Mouse (Mus musculus): Measurements from ENCODE around the gene Lrrc1.

Lrrc1 gene

DNA sequence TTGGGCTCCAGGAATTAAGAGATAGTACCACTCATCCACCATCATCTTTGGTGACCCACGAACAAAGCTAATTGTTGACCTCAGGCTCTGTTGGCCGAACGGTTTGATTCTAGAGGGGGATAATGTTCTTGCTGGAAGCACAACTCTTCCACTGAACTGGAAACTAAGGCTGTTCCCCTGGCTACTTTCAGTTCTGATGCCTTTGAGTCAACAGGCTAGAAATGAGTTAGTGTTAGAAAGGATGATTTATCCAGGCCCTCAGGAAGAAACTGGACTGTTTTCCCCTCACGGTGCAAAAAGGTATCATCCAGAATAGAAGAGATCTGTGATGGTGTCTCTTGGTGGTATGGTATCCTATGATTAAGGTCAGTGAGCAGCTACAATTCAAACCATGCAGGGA is 70.1 kb downstream of the Lrrc1 start:
- no peaks in the 10 kb centered on the region for H3K9me3 ChIP-seq (ENCODE audit: low read length)
- peaks cover 24% of the 10 kb centered on the region for H3K4me1 ChIP-seq (replicated peaks; ENCODE audit: low read depth, low read length)
- H3K27me3 ChIP-seq (ENCODE audit: insufficient read depth, low read length): 0 out of 2 replicates have a peak, but pooled peaks cover 4% of the 10 kb centered on the region
- TF ChIP-seq POU5F1 (IDR thresholded peaks at IDR 0.05; ENCODE audit: borderline replicate concordance, low read length) (no peak), NANOG (IDR thresholded peaks at IDR 0.05; ENCODE audit: borderline replicate concordance, low read length) (no peak), CTCF (conservative IDR thresholded peaks at IDR 0.05; ENCODE audit: low read length) (no peak)
- H3K4me3 ChIP-seq (replicated peaks; ENCODE audit: low read length): no peak overlapping the region
- 0 out of 2 replicates have a peak, but pooled peaks cover 3% of the 10 kb centered on the region for H3K36me3 ChIP-seq (ENCODE audit: insufficient read depth, low read length)

DNA sequence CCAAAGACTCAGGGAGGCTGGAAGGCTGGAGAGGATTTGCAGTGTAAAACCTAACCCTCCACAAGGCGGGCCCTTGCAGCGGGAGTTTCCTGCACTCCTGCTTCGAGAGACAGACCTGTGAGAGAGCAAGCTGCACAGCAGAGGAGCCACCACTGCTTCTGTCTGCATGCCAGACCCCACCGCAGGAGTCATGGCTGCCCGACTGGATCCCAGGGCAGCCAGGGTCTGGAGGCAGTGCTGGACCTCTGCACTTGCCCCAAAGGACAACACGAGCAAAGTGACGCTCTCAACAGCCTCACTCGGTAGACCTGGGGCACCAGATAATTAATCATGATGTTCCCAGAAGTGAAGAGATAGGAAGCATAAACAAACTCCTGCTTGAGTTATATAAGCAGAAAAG is 72.1 kb downstream of the Lrrc1 start:
- no peak overlapping the region for H3K4me3 ChIP-seq (replicated peaks; ENCODE audit: low read length)
- peaks cover 25% of the 10 kb centered on the region for H3K4me1 ChIP-seq (replicated peaks; ENCODE audit: low read depth, low read length)
- TF ChIP-seq POU5F1 (IDR thresholded peaks at IDR 0.05; ENCODE audit: borderline replicate concordance, low read length) (no peak), CTCF (conservative IDR thresholded peaks at IDR 0.05; ENCODE audit: low read length) (no peak), NANOG (IDR thresholded peaks at IDR 0.05; ENCODE audit: borderline replicate concordance, low read length) (no peak)
- 0 out of 2 replicates have a peak, but pooled peaks cover 4% of the 10 kb centered on the region for H3K27me3 ChIP-seq (ENCODE audit: insufficient read depth, low read length)
- no peaks in the 10 kb centered on the region for H3K9me3 ChIP-seq (ENCODE audit: low read length)
- H3K36me3 ChIP-seq (ENCODE audit: insufficient read depth, low read length): 0 out of 2 replicates have a peak, but pooled peaks cover 3% of the 10 kb centered on the region

DNA sequence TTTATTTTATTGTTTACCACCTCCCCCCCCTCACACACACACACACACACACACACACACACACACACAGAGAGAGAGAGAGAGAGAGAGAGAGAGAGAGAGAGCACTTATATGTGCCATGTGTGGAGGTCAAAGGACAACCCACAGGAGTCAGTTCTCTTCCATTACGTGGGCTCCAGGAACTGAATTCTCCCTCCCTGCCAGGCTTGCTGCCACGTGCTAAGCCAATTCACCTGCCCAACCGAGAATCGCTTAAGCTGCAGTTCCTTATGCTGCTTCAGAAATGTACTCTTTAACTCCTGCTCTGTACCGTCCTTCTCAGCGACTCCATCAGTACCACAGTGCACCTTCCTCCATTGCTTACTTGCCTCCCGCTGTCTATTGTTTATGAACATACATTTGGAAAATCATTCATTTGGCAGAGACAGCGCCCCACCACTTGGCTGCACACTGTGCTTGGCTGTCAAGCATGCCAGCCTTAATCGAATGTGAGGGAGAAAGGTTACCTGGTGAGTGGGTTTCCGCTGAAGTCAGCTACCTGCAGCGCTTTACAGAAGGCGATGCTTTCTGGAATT is 72.9 kb downstream of the Lrrc1 start:
- no peak overlapping the region for H3K4me3 ChIP-seq (replicated peaks; ENCODE audit: low read length)
- 0 out of 2 replicates have a peak, but pooled peaks cover 4% of the 10 kb centered on the region for H3K27me3 ChIP-seq (ENCODE audit: insufficient read depth, low read length)
- TF ChIP-seq POU5F1 (IDR thresholded peaks at IDR 0.05; ENCODE audit: borderline replicate concordance, low read length) (no peak), CTCF (conservative IDR thresholded peaks at IDR 0.05; ENCODE audit: low read length) (no peak), NANOG (IDR thresholded peaks at IDR 0.05; ENCODE audit: borderline replicate concordance, low read length) (no peak)
- peaks cover 25% of the 10 kb centered on the region for H3K4me1 ChIP-seq (replicated peaks; ENCODE audit: low read depth, low read length)
- no peaks in the 10 kb centered on the region for H3K9me3 ChIP-seq (ENCODE audit: low read length)
- H3K36me3 ChIP-seq (ENCODE audit: insufficient read depth, low read length): 0 out of 2 replicates have a peak, but pooled peaks cover 3% of the 10 kb centered on the region

DNA sequence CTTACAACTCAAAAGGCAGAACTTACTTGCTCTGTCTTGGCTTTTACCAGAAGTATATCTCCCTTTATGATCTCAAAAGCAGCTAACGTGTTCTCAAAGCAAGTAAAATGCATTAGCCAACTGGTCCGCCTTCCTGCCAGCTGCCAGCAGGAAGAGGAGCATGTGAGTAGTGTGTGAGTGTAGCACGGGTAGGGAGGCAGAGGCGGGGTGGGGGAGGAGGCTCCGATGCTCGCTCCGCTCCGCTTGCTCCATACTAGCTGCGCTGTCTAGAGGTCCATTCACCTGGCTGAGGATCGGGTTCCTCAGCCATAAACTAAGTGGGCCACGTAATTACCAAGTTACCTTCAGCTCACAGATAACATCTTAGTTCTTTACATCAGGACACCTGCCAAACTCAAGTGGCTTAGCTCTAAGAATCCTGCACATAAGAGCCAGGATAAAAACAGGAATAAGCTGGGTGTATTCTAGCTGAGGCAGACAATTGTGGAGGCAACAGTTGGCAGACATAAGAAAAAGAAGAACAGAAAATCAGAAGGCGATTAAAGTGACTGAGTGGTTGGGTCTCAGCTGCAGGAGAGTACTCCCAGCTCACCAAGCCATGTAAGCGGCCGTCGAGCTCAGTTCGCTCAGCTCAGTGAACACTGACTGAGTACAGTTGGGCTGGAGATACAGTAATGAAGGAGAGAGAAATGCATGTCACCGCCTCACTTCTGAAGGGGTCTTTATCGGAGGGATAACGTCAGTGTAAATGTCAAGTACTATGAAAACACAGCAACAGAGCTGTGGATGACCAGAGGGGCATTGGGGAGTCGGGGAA is 74.7 kb downstream of the Lrrc1 start:
- 0 out of 2 replicates have a peak, but pooled peaks cover 3% of the 10 kb centered on the region for H3K36me3 ChIP-seq (ENCODE audit: insufficient read depth, low read length)
- TF ChIP-seq POU5F1 (IDR thresholded peaks at IDR 0.05; ENCODE audit: borderline replicate concordance, low read length) (no peak), NANOG (IDR thresholded peaks at IDR 0.05; ENCODE audit: borderline replicate concordance, low read length) (no peak), CTCF (conservative IDR thresholded peaks at IDR 0.05; ENCODE audit: low read length) (no peak)
- H3K27me3 ChIP-seq (ENCODE audit: insufficient read depth, low read length): 0 out of 2 replicates have a peak, but pooled peaks cover 4% of the 10 kb centered on the region
- H3K9me3 ChIP-seq (ENCODE audit: low read length): no peaks in the 10 kb centered on the region
- H3K4me1 ChIP-seq (replicated peaks; ENCODE audit: low read depth, low read length): peaks cover 35% of the 10 kb centered on the region
- 0 out of 2 replicates have a peak overlapping the region, but pooled peaks have one; percentile 1 for H3K4me3 ChIP-seq (replicated peaks; ENCODE audit: low read length)

DNA sequence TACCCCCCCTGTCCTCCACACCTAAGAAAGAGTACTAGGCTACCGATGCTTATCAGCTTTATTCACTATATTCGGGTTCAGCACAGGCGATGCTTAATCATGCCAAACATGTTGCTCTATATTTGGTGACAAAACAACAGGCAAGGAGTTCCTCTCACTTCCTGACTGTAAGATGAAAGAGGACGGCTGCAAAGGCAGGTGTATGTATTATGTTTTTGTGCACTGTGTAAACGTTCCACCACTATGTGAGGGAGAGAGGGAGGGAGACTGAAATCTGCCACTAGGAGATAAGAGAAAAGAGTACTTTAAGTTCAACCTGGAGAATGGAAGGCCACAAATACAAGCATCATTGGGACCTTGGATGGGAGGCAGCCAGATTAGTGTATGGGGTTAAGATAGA is 77.7 kb downstream of the Lrrc1 start:
- Histone ChIP-seq H3K4me3 (replicated peaks; ENCODE audit: low read length) (no peak overlapping the region), H3K36me3 (ENCODE audit: insufficient read depth, low read length) (no peaks in the 10 kb centered on the region), H3K9me3 (ENCODE audit: low read length) (no peaks in the 10 kb centered on the region), H3K4me1 (replicated peaks; ENCODE audit: low read depth, low read length) (peaks cover 35% of the 10 kb centered on the region), H3K27me3 (ENCODE audit: insufficient read depth, low read length) (0 out of 2 replicates have a peak, but pooled peaks cover 3% of the 10 kb centered on the region)
- TF ChIP-seq POU5F1 (IDR thresholded peaks at IDR 0.05; ENCODE audit: borderline replicate concordance, low read length): no peak
- TF ChIP-seq CTCF (conservative IDR thresholded peaks at IDR 0.05; ENCODE audit: low read length): no peak
- TF ChIP-seq NANOG (IDR thresholded peaks at IDR 0.05; ENCODE audit: borderline replicate concordance, low read length): no peak

DNA sequence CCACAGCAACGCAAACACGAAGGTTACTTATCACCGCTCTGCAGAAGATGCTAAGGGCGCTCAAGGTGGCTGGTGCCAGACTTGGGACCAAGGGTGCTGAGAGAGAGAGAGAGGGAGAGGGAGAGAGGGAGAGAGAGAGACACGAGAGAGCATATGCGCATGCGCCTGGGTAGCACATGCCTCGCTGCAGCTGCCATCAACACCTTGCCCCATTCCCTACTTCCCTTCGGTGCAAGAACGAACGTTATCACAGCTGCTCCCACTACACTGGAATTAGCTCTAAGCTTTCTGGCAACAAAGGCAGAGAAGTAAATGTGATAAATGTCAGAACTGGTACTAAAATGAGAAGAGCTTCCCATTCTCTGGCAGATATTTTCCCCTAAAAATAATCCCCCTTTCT is 79.3 kb downstream of the Lrrc1 start:
- Histone ChIP-seq H3K4me3 (replicated peaks; ENCODE audit: low read length) (no peak overlapping the region), H3K9me3 (ENCODE audit: low read length) (no peaks in the 10 kb centered on the region), H3K27me3 (ENCODE audit: insufficient read depth, low read length) (no peaks in the 10 kb centered on the region), H3K4me1 (replicated peaks; ENCODE audit: low read depth, low read length) (peaks cover 31% of the 10 kb centered on the region), H3K36me3 (ENCODE audit: insufficient read depth, low read length) (no peaks in the 10 kb centered on the region)
- TF ChIP-seq CTCF (conservative IDR thresholded peaks at IDR 0.05; ENCODE audit: low read length) (no peak), NANOG (IDR thresholded peaks at IDR 0.05; ENCODE audit: borderline replicate concordance, low read length) (no peak), POU5F1 (IDR thresholded peaks at IDR 0.05; ENCODE audit: borderline replicate concordance, low read length) (no peak)

DNA sequence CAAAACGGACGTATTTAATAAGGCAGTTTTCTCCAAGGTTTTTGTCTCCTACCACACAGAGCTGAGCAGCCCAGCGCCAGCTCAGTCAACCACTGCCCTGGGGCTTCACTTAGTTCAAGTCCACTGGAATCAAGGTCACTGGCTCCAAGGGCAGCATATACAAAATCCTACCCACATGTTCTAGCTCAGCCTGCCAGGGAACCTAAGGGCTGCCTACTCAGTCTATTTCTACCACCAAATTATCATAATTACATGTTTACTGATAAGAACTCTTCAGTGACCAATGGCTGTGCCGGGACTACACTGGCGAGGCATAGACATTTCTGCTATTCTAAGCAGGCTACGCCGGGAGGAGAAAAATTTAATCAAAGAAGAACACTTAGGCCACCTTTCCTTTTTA is 80.8 kb downstream of the Lrrc1 start:
- no peak for TF ChIP-seq NANOG (IDR thresholded peaks at IDR 0.05; ENCODE audit: borderline replicate concordance, low read length)
- no peak for TF ChIP-seq POU5F1 (IDR thresholded peaks at IDR 0.05; ENCODE audit: borderline replicate concordance, low read length)
- TF ChIP-seq CTCF (conservative IDR thresholded peaks at IDR 0.05; ENCODE audit: low read length): no peak
- Histone ChIP-seq H3K27me3 (ENCODE audit: insufficient read depth, low read length) (no peaks in the 10 kb centered on the region), H3K4me1 (replicated peaks; ENCODE audit: low read depth, low read length) (peaks cover 20% of the 10 kb centered on the region), H3K9me3 (ENCODE audit: low read length) (no peaks in the 10 kb centered on the region), H3K4me3 (replicated peaks; ENCODE audit: low read length) (no peak overlapping the region), H3K36me3 (ENCODE audit: insufficient read depth, low read length) (no peaks in the 10 kb centered on the region)

DNA sequence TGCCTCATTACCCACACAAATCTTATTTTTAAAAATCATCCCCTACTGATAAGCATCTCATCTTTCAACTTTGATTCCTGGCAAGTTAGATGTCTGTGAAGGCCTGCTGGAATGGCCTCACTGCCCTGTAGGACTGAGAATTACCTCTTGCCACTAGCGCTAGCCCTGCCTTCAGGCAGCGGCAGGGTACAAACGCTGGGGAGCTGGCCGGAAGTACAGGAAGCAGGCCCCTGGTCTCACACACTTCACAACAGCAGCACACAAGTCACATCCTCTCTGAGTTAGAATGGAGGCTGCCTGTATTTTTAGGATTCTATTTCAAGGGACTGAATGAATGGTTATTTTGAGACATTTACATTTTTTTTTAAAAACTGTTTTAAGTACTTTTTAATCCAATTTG is 81.5 kb downstream of the Lrrc1 start:
- no peak for TF ChIP-seq CTCF (conservative IDR thresholded peaks at IDR 0.05; ENCODE audit: low read length)
- no peak for TF ChIP-seq NANOG (IDR thresholded peaks at IDR 0.05; ENCODE audit: borderline replicate concordance, low read length)
- no peak for TF ChIP-seq POU5F1 (IDR thresholded peaks at IDR 0.05; ENCODE audit: borderline replicate concordance, low read length)
- no peaks in the 10 kb centered on the region for H3K27me3 ChIP-seq (ENCODE audit: insufficient read depth, low read length)
- peaks cover 17% of the 10 kb centered on the region for H3K4me1 ChIP-seq (replicated peaks; ENCODE audit: low read depth, low read length)
- H3K4me3 ChIP-seq (replicated peaks; ENCODE audit: low read length): no peak overlapping the region
- no peaks in the 10 kb centered on the region for H3K9me3 ChIP-seq (ENCODE audit: low read length)
- no peaks in the 10 kb centered on the region for H3K36me3 ChIP-seq (ENCODE audit: insufficient read depth, low read length)
